Mouse (Mus musculus) myocyte (in vitro differentiated cells): ENCODE measurements around the gene Tmem167.

Experiments used
- E2F4 ChIP-seq: IDR thresholded peaks from one replicate; pipeline ENCODE4 v1.6.1; 2011; ENCODE audit warnings: mild to moderate bottlenecking, control low read depth, moderate library complexity; ENCODE audit not compliant: insufficient read depth
- MAX ChIP-seq: IDR thresholded peaks from one replicate; pipeline ENCODE4 v1.6.1; 2011; ENCODE audit warnings: low read depth, mild to moderate bottlenecking, control low read depth
- MYOG ChIP-seq, 3 experiments: IDR thresholded peaks; one replicate each; pipeline ENCODE4 v1.6.1; 2011; ENCODE audit warnings: control low read depth in 2 of 3, low read depth in 2 of 3, mild to moderate bottlenecking in 2 of 3; ENCODE audit not compliant: insufficient read length in 2 of 3, control insufficient read depth in 1 of 3, insufficient read depth in 1 of 3
- POLR2A ChIP-seq: IDR thresholded peaks from one replicate; pipeline ENCODE4 v1.6.1; 2011; ENCODE audit warnings: low read depth, mild to moderate bottlenecking, control low read depth, moderate library complexity; ENCODE audit not compliant: insufficient read length
- POLR2AphosphoS2 ChIP-seq: IDR thresholded peaks from one replicate; pipeline ENCODE4 v1.6.1; 2011; ENCODE audit warnings: low read depth, control low read depth; ENCODE audit not compliant: insufficient read length
- TCF12 ChIP-seq: IDR thresholded peaks from one replicate; pipeline ENCODE4 v1.6.1; 2011; ENCODE audit warnings: mild to moderate bottlenecking, control low read depth; ENCODE audit not compliant: poor library complexity, insufficient read depth, severe bottlenecking
- USF1 ChIP-seq: IDR thresholded peaks from one replicate; pipeline ENCODE4 v1.6.1; 2011; ENCODE audit warnings: low read depth, mild to moderate bottlenecking, control low read depth, moderate library complexity

DNA sequence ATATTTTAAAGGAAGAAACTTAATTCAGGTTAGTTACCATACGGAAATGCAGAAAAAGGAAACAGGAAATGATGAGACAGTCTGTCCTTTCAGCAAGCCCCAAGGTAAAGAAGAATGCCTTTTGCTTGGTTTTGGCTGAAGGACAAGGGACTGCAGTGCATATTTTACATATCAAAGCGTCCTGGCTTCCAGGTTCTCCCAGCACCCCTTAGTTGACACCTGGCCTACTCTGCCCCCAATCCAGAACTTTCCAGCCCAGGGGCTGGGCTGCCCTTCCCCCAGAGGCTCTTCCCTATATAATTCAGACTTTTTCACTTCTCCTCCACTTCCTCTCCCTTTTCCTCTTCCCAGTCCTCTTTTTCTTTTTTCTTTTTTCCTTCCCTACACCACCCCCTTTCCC is 86.7 kb downstream of the Tmem167 start:
- TF ChIP-seq POLR2A (no peak), MAX (no peak), TCF12 (no peak), POLR2AphosphoS2 (no peak), MYOG (IDR thresholded peaks at IDR 0.05; ENCODE audit: control insufficient read depth in 1 of 3, insufficient read depth in 1 of 3, insufficient read length in 2 of 3, low read depth in 2 of 3) (no peak), E2F4 (no peak), USF1 (no peak)
